Mouse (Mus musculus): ENCODE measurements around the gene Mrpl38.

DNA sequence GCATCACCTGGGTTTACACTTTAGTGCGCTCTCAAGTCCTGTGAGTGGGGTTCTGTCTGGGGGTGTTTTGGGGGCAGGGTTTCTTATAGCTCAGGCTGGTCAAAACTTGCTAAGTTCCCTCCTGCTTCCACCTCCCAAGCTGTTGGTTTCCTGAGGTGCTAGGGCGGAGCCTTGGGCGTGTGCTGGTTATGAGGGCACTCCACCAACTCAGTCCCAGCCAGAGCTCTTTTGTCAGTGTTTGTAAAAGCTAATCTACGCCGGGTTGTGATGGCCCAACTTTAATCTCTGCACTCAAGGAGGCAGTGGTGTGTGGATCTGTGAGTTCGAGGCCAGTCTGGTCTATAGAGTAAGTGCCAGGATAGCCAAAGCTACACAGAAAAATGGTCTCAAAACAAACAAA lies 54.5 kb downstream of the Mrpl38 start:
- TF ChIP-seq EP300 (optimal IDR thresholded peaks at IDR 0.05) (no peak), CTCF (IDR thresholded peaks at IDR 0.05; ENCODE audit: low read depth) (no peak)
